Mouse (Mus musculus): ENCODE data around the gene Hist4h4. TPM values are rescaled to one million over a fixed set of nuclear protein-coding genes. Genes with fewer than 3 reads are reported as not detected.

The Hist4h4 gene
- polyA plus RNA-seq, 1 experiment from 2014 or later = 1.3 TPM

DNA sequence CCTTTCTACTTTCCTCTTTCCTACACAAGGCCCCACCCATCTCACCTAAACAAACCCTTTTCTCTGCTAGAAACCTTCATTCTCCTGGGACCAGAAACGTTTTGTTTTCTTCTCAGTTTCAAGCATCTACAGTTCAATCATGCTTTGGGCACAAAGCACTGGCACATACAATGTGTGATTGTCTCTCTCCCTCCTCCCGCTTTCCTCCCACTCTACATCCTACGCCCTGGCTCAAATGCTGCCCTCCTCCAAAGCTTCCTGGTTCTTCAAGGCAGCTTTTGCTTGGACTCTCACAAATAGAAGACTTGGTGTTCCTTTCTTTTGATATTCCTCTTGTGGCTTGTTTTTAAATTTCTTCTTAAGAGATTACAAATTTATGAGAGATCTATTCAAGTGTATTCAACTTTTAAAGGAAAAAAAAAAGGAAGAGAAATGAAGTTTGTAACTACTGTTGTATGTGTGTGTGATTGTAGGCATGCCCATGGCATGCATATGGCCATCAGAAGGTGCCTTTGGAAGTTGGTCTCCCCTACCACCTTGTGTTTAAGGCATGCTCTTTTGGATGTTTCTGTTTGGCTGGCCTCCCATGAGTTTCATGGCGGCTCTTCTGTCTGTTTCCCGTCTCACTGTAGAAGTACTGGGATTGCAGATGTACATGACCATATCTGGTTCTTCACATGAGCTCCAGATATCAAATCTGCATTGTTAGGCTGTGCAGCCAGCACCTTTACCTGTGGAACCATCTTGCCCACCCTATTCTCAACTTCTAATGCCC, 41.7 kb upstream of the Hist4h4 start:
- no peak overlapping the region for H3K9ac ChIP-seq (ENCODE audit: low read length)

DNA sequence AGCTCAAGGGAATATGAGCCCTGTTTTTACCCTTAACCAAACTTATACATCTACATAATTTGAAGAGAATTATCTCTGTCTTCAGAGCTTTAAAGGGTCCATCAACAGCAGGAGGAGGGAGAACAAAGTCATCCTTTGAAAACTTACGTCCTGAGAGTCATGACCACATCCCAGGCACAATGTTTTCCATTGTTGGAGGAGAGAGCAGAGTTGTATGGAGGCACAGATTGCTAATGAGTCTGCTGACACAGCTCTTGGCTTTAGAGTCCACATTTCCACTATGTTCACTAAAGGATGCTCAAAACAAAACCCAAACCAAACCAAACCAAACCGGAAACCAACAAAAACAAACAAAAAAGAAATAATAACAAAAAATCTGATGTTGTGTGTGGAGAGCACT, 40.7 kb upstream of the Hist4h4 start:
- Histone ChIP-seq H3K9me3 (ENCODE audit: control insufficient read depth, low read length) (no peaks in the 10 kb centered on the region), H3K4me1 (replicated peaks; ENCODE audit: control insufficient read depth, insufficient read depth, low read length) (no peaks in the 10 kb centered on the region), H3K4me2 (ENCODE audit: low read length) (no peak overlapping the region), H3K27ac (ENCODE audit: low read depth) (no peak overlapping the region), H3K9ac (ENCODE audit: low read length) (no peak overlapping the region), H3K27me3 (replicated peaks; ENCODE audit: control insufficient read depth, insufficient read depth, low read length) (no peaks in the 10 kb centered on the region), H3K4me3 (ENCODE audit: low read depth, low read length) (no peak overlapping the region), H3K36me3 (ENCODE audit: control insufficient read depth, insufficient read depth, low read length) (no peaks in the 10 kb centered on the region)
- 67% methylated on average over 2 of the region's 2 CpGs for WGBS
- DNase-seq (ENCODE audit: low spot score) (no peak), ATAC-seq (replicated peaks; ENCODE audit: low FRiP score, low TSS enrichment, low read depth) (no peak)

More for the DNA sequence above, 41.7 kb upstream of the Hist4h4 start:
- Histone ChIP-seq H3K27ac (ENCODE audit: low read depth) (no peak overlapping the region), H3K4me2 (ENCODE audit: low read length) (no peak overlapping the region), H3K9me3 (ENCODE audit: control insufficient read depth, low read length) (no peaks in the 10 kb centered on the region), H3K27me3 (replicated peaks; ENCODE audit: control insufficient read depth, insufficient read depth, low read length) (no peaks in the 10 kb centered on the region), H3K4me1 (replicated peaks; ENCODE audit: control insufficient read depth, insufficient read depth, low read length) (no peaks in the 10 kb centered on the region), H3K36me3 (ENCODE audit: control insufficient read depth, insufficient read depth, low read length) (no peaks in the 10 kb centered on the region), H3K4me3 (ENCODE audit: low read depth, low read length) (no peak overlapping the region)
- 71% methylated on average over 5 of the region's 5 CpGs for WGBS
- ATAC-seq (replicated peaks; ENCODE audit: low FRiP score, low TSS enrichment, low read depth) = no peak
- DNase-seq (ENCODE audit: low spot score) = no peak

GRCm38 (mm10) chr6:136837323-136837722, 33.1 kb upstream of the Hist4h4 start:
- ATAC-seq (replicated peaks; ENCODE audit: low FRiP score, low TSS enrichment, low read depth) (no peak), DNase-seq (ENCODE audit: low spot score) (no peak)
- Histone ChIP-seq H3K4me1 (replicated peaks; ENCODE audit: control insufficient read depth, insufficient read depth, low read length) (no peaks in the 10 kb centered on the region), H3K27me3 (replicated peaks; ENCODE audit: control insufficient read depth, insufficient read depth, low read length) (no peaks in the 10 kb centered on the region), H3K4me3 (ENCODE audit: low read depth, low read length) (no peak overlapping the region), H3K27ac (ENCODE audit: low read depth) (no peak overlapping the region), H3K9ac (ENCODE audit: low read length) (no peak overlapping the region), H3K4me2 (ENCODE audit: low read length) (no peak overlapping the region), H3K36me3 (ENCODE audit: control insufficient read depth, insufficient read depth, low read length) (no peaks in the 10 kb centered on the region), H3K9me3 (ENCODE audit: control insufficient read depth, low read length) (no peaks in the 10 kb centered on the region)
- 82% methylated on average over 3 of the region's 3 CpGs for WGBS

GRCm38 (mm10) chr6:136835352-136835751, 31.1 kb upstream of the Hist4h4 start, which contains the start of gene Smco3:
Smco3 (minus strand) TSS chr6:136835452.
- no peak for ATAC-seq (replicated peaks; ENCODE audit: low FRiP score, low TSS enrichment, low read depth)
- Histone ChIP-seq H3K27me3 (replicated peaks; ENCODE audit: control insufficient read depth, insufficient read depth, low read length) (no peaks in the 10 kb centered on the region), H3K9me3 (ENCODE audit: control insufficient read depth, low read length) (no peaks in the 10 kb centered on the region), H3K27ac (ENCODE audit: low read depth) (no peak within 1 kb of the TSS), H3K4me1 (replicated peaks; ENCODE audit: control insufficient read depth, insufficient read depth, low read length) (no peaks in the 10 kb centered on the region), H3K4me3 (ENCODE audit: low read depth, low read length) (peak within 1 kb of the TSS; percentile 1; the same call in 1 of the 2 replicates), H3K36me3 (ENCODE audit: control insufficient read depth, insufficient read depth, low read length) (no peaks in the 10 kb centered on the region), H3K4me2 (ENCODE audit: low read length) (peak within 1 kb of the TSS; percentile 11; the same call in 1 of the 2 replicates), H3K9ac (ENCODE audit: low read length) (no peak within 1 kb of the TSS)
- no peak for DNase-seq (ENCODE audit: low spot score)
- 37% methylated on average over 4 of the region's 4 CpGs for WGBS

DNA sequence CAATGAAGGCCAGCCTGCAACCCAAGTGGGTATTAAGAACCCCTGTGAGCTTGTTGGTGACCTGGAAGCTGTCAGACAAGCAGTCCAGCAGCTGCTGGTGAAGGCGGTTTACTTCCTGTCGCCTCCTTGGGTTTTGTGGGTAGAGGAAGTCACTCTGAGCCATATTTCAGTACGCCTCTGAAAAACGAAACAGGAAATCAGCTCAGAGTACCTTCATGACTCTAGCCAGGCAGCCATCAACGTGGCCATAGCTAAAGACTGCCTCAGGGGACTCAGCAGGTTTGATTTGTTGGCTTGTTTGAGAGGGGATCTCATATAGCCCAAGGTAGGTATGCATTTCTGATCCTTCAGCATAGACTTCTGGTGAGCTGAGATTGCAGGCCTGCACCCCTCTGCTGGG, 27.5 kb upstream of the Hist4h4 start:
- Histone ChIP-seq H3K27ac (ENCODE audit: low read depth) (no peak overlapping the region), H3K4me1 (replicated peaks; ENCODE audit: control insufficient read depth, insufficient read depth, low read length) (peaks cover 4% of the 10 kb centered on the region; the same call in 1 of the 2 replicates), H3K36me3 (ENCODE audit: control insufficient read depth, insufficient read depth, low read length) (no peaks in the 10 kb centered on the region), H3K4me3 (ENCODE audit: low read depth, low read length) (no peak overlapping the region), H3K9ac (ENCODE audit: low read length) (no peak overlapping the region), H3K27me3 (replicated peaks; ENCODE audit: control insufficient read depth, insufficient read depth, low read length) (no peaks in the 10 kb centered on the region), H3K4me2 (ENCODE audit: low read length) (no peak overlapping the region), H3K9me3 (ENCODE audit: control insufficient read depth, low read length) (no peaks in the 10 kb centered on the region)
- 63% methylated on average over 5 of the region's 5 CpGs for WGBS
- DNase-seq (ENCODE audit: low spot score) (no peak), ATAC-seq (replicated peaks; ENCODE audit: low FRiP score, low TSS enrichment, low read depth) (no peak)

DNA sequence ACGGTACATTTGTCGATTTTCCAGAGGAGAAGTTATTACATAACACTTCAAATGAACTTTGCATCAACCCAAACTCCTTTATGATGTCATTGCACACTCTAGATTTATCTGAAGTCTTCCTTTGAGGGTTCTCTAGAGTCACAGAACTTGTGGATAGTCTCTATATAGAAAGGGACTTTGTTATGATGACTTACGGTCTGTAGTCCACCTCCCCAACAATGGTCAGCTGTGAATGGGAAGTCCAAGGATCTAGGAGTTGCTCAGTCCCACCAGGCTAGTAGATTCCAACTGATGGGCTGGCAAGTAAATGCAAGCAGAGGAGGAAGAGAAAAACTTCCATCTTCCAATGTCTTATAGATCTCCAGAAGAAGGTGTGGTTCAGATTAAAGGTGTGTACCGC, 24.5 kb upstream of the Hist4h4 start:
- Histone ChIP-seq H3K4me2 (ENCODE audit: low read length) (peak overlapping the region; percentile 64), H3K4me1 (replicated peaks; ENCODE audit: control insufficient read depth, insufficient read depth, low read length) (peaks cover 7% of the 10 kb centered on the region; the same call in 1 of the 2 replicates), H3K9ac (ENCODE audit: low read length) (peak overlapping the region; percentile 49), H3K27me3 (replicated peaks; ENCODE audit: control insufficient read depth, insufficient read depth, low read length) (no peaks in the 10 kb centered on the region), H3K36me3 (ENCODE audit: control insufficient read depth, insufficient read depth, low read length) (peaks cover 22% of the 10 kb centered on the region), H3K4me3 (ENCODE audit: low read depth, low read length) (peak overlapping the region; percentile 96), H3K9me3 (ENCODE audit: control insufficient read depth, low read length) (no peaks in the 10 kb centered on the region), H3K27ac (ENCODE audit: low read depth) (peak overlapping the region; percentile 71)
- DNase-seq (ENCODE audit: low spot score) (no peak), ATAC-seq (replicated peaks; ENCODE audit: low FRiP score, low TSS enrichment, low read depth) (0 out of 2 replicates have a peak, but pooled peaks have one; percentile 1)
- 34% methylated on average over 4 of the region's 4 CpGs for WGBS

DNA sequence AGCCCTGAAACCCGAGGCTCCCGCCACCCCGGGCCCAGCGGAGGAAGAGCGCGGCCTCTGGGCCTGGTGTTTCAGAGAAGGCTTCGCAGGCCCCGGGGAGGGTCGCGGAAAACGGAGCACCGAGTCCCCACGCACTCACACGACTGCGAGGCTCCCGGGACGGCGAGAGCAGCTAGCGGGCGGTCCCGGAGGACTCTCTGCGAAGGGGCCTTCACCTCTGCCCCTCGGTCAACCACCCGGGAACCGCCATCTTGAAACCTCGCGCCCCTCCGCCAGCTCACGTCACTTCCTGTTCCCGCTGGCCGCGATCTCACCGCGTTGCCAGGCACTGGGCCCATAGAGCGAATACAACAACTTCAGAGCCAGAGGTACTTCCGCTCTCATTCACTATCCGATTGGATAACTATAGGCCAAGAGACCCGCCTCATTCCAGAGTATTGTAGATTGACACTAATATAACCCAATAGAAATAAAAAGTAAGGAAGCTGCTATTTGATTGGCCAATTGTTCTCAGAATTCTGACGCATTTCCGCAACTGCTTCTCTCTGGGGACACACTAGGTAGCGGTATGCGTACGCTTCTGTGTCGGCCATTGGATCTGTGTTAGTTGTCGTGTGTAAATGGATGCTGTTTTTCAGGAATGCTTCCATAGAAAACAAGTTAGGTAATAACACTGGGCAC, 23.8 kb upstream of the Hist4h4 start, which contains the start of gene Wbp11:
Wbp11 (minus strand) TSS at position 353 of the 681 bp plus-strand sequence.
- H3K4me2 ChIP-seq (ENCODE audit: low read length) = peak within 1 kb of the TSS; percentile 82
- under 1% methylated on average over 45 of the region's 45 CpGs for WGBS
- peak within 1 kb of the TSS; percentile 81 for H3K27ac ChIP-seq (ENCODE audit: low read depth)
- DNase-seq (ENCODE audit: low spot score) (peak; percentile 96), ATAC-seq (replicated peaks; ENCODE audit: low FRiP score, low TSS enrichment, low read depth) (peak; percentile 100)
- peaks cover 7% of the 10 kb centered on the region; the same call in 1 of the 2 replicates for H3K4me1 ChIP-seq (replicated peaks; ENCODE audit: control insufficient read depth, insufficient read depth, low read length)
- H3K4me3 ChIP-seq (ENCODE audit: low read depth, low read length) = peak within 1 kb of the TSS; percentile 96
- peaks cover 25% of the 10 kb centered on the region for H3K36me3 ChIP-seq (ENCODE audit: control insufficient read depth, insufficient read depth, low read length)
- no peaks in the 10 kb centered on the region for H3K27me3 ChIP-seq (replicated peaks; ENCODE audit: control insufficient read depth, insufficient read depth, low read length)
- no peaks in the 10 kb centered on the region for H3K9me3 ChIP-seq (ENCODE audit: control insufficient read depth, low read length)
- peak within 1 kb of the TSS; percentile 98 for H3K9ac ChIP-seq (ENCODE audit: low read length)

DNA sequence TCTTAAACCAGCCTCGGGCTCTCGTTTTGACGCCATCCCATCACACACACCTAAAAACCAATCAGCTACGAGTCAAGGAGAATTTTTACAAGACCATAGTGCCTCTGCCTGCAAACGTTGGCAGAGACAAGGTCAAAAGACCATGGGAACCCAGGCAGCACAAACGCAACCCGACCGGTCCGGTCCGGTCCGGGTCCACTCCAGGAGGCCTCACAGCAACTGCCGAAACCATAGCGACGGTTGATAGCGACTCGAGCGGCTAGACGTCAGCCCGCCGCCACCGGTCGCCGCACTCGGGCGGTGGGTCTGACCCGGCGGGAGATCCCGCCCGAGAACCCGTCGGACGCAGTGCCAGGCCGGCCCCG, 23.3 kb upstream of the Hist4h4 start, which contains the start of gene BC049715:
BC049715 (plus strand) TSS at position 111 of the 365 bp plus-strand sequence.
- H3K9me3 ChIP-seq (ENCODE audit: control insufficient read depth, low read length) = no peaks in the 10 kb centered on the region
- WGBS = under 1% methylated on average over 34 of the region's 34 CpGs
- peak within 1 kb of the TSS; percentile 81 for H3K27ac ChIP-seq (ENCODE audit: low read depth)
- peaks cover 30% of the 10 kb centered on the region for H3K36me3 ChIP-seq (ENCODE audit: control insufficient read depth, insufficient read depth, low read length)
- H3K27me3 ChIP-seq (replicated peaks; ENCODE audit: control insufficient read depth, insufficient read depth, low read length) = no peaks in the 10 kb centered on the region
- H3K9ac ChIP-seq (ENCODE audit: low read length) = peak within 1 kb of the TSS; percentile 98
- peaks cover 7% of the 10 kb centered on the region; the same call in 1 of the 2 replicates for H3K4me1 ChIP-seq (replicated peaks; ENCODE audit: control insufficient read depth, insufficient read depth, low read length)
- H3K4me2 ChIP-seq (ENCODE audit: low read length) = peak within 1 kb of the TSS; percentile 82
- ATAC-seq (replicated peaks; ENCODE audit: low FRiP score, low TSS enrichment, low read depth) (no peak), DNase-seq (ENCODE audit: low spot score) (no peak)
- peak within 1 kb of the TSS; percentile 96 for H3K4me3 ChIP-seq (ENCODE audit: low read depth, low read length)
